Mouse (Mus musculus) kidney, adult 2 months (tissue): ENCODE data around the gene Gjb3.

Experiments used
- CTCF ChIP-seq: fragments of 200-500 bp; conservative IDR thresholded peaks from 2 replicates; pipeline ENCODE4 v1.5.1; 2011; ENCODE audit warnings: low read depth, mild to moderate bottlenecking, control low read depth, low read length, moderate library complexity, mixed read lengths; ENCODE audit not compliant: insufficient read depth, insufficient read length
- POLR2A ChIP-seq: fragments of 200-500 bp; IDR thresholded peaks from one replicate; pipeline ENCODE4 v1.6.1; 2011; ENCODE audit warnings: low read depth, low read length, control low read depth

DNA sequence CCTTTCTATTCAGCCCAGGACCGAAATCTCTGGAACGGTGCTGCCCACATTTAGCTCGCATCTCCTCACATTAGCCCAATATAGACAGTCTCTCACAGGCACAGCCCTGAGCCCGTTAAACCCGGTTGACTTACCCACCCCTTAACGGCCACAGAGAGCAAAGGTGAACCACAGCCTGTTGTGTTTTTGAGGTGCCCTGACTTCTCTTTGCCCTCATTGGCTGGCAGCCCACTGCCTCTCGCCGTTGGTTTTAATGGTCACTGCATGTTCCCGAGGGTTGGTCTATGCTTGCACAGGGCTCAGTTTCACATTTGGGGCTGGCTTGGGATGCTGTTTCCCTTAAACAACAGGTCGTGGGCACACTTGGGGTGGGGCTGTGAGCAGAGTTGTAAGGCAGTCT lies 6.3 kb downstream of the Gjb3 start:
- TF ChIP-seq CTCF (no peak), POLR2A (no peak)
